Mouse (Mus musculus): ENCODE results near the gene 4930404N11Rik.

GRCm38 (mm10) chr10:81367207-81367495 is 1.5 kb upstream of the 4930404N11Rik start:
- TF ChIP-seq CTCF (IDR thresholded peaks at IDR 0.05; ENCODE audit: low read depth) (no peak), EP300 (IDR thresholded peaks at IDR 0.05; ENCODE audit: low read depth) (no peak)

Measured in heart, postnatal 0 days (tissue).